Mouse (Mus musculus) CH12.LX (cell line): Measurements from ENCODE around the gene Trmt61a.

ENCODE experiments used
- CTCF ChIP-seq, 2 experiments: IDR thresholded peaks in 1 of 2; conservative IDR thresholded peaks in 1 of 2; 2 replicates each; pipeline ENCODE4 v1.5.1; 2011 to 2012; ENCODE audit warnings: low read depth in 2 of 2, low read length in 2 of 2, improper control_type of control experiment in 1 of 2, inconsistent platforms in 1 of 2, mild to moderate bottlenecking in 1 of 2, moderate library complexity in 1 of 2
- ELF1 ChIP-seq: IDR thresholded peaks from 2 replicates; pipeline ENCODE4 v1.6.1; 2014; ENCODE audit warnings: low read depth, mild to moderate bottlenecking, inconsistent platforms, low read length, improper control_type of control experiment
- JUND ChIP-seq: conservative IDR thresholded peaks from 2 replicates; pipeline ENCODE4 v1.6.1; 2011; ENCODE audit warnings: low read depth, low read length, improper control_type of control experiment
- KAT2A ChIP-seq: IDR thresholded peaks from 2 replicates; pipeline ENCODE4 v1.6.1; 2012; ENCODE audit warnings: low read length, improper control_type of control experiment, inconsistent platforms; ENCODE audit not compliant: insufficient replicate concordance
- MAFK ChIP-seq: IDR thresholded peaks from 2 replicates; pipeline ENCODE4 v1.6.1; 2011; ENCODE audit warnings: low read length, improper control_type of control experiment; ENCODE audit not compliant: insufficient replicate concordance
- MAZ ChIP-seq: IDR thresholded peaks from 2 replicates; pipeline ENCODE4 v1.6.1; 2012; ENCODE audit warnings: low read depth, mild to moderate bottlenecking, inconsistent platforms, low read length, improper control_type of control experiment, moderate library complexity
- NELFE ChIP-seq: IDR thresholded peaks from 2 replicates; pipeline ENCODE4 v1.6.1; 2011; ENCODE audit warnings: low read depth, low read length, improper control_type of control experiment
- NRF1 ChIP-seq: IDR thresholded peaks from 2 replicates; pipeline ENCODE4 v1.6.1; 2014; ENCODE audit warnings: low read depth, mild to moderate bottlenecking, inconsistent platforms, low read length, improper control_type of control experiment, moderate library complexity
- POLR2A ChIP-seq: IDR thresholded peaks from 2 replicates; pipeline ENCODE4 v1.6.1; 2011; ENCODE audit warnings: low read depth, mild to moderate bottlenecking, improper control_type of control experiment, low read length
- SMC3 ChIP-seq: IDR thresholded peaks from 2 replicates; pipeline ENCODE4 v1.6.1; 2011; ENCODE audit warnings: low read depth, low read length, improper control_type of control experiment
- USF1 ChIP-seq: IDR thresholded peaks from 2 replicates; pipeline ENCODE4 v1.6.1; 2014; ENCODE audit warnings: low read depth, mild to moderate bottlenecking, inconsistent platforms, low read length, improper control_type of control experiment
- USF2 ChIP-seq: conservative IDR thresholded peaks from 2 replicates; pipeline ENCODE4 v1.6.1; 2011; ENCODE audit warnings: low read depth, low read length, improper control_type of control experiment

GRCm38 (mm10) chr12:111669961-111670360, 7.9 kb upstream of the Trmt61a start:
- TF ChIP-seq NELFE (no peak), CTCF (conservative IDR thresholded peaks at IDR 0.05 in 1 of 2, IDR thresholded peaks at IDR 0.05 in 1 of 2; ENCODE audit: low read depth in 2 of 2, low read length in 2 of 2) (no peak), NRF1 (no peak), POLR2A (no peak), USF2 (no peak), SMC3 (no peak), MAZ (no peak), MAFK (no peak), USF1 (no peak), KAT2A (no peak), JUND (no peak), ELF1 (no peak)
